Mouse (Mus musculus) brain, embryonic 18.5 days (tissue): ENCODE results near the gene Lag3.

Source experiments
- DNase-seq: peaks from one replicate; pipeline ENCODE4 v3.0.0-alpha.2; 2012; ENCODE audit warnings: low read depth, low spot score

Lag3 gene

DNA sequence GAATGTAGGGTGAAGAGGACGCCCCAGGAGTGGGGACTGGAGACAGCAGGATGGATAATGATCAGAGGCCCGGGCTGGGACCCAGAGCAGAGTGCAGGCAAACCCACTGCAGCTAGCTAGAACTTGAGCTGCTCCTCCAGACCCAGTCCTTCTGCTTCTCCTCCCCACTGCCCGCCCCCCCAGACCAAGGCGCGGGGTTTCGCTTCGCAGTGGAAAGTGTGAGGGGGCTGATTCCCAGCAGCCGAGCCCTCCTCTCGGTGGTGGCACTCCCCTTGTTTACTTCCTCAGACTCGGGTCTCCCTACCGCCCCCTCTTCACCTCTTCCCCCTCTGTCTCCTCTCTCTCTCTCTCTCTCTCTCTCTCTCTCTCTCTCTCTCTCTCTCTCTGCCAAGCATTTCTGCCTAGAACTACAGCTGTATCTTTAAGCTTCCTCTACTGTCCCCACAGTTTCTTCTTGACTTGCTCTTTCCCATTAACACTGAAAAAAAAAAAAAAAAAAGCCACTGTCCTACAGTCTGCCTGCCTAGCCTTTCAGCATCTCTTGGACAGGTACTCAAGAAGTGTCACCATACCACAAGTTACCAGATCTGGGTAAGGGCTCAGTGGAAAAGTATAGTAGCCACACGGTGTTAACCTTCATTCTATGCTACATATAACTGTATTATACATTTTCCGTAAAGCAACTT is at the start of gene Lag3:
Gene Lag3 (minus strand): TSS at position 173 of the 686 bp plus-strand sequence.
- DNase-seq, result no peak

DNA sequence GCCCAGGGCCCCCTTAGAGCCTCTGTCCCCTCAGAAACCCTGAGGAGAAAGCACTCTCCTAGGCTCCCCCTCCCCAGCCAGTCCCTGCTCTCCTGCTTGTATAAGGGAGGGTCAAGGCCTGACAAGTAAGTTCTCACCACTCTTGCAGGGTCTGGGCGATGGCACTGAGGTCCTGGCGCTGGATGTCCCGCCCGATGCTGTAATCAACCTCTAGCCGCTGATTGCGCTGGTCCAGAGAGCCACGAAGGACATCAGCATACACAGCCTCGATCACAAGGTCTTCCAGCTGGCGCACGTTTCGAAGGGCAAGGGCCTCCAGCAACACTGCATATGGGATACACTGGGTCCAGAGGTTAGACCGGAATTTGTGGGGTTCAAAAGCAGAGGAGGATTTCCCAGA is 49.5 kb upstream of the Lag3 start:
- DNase-seq, result no peak

DNA sequence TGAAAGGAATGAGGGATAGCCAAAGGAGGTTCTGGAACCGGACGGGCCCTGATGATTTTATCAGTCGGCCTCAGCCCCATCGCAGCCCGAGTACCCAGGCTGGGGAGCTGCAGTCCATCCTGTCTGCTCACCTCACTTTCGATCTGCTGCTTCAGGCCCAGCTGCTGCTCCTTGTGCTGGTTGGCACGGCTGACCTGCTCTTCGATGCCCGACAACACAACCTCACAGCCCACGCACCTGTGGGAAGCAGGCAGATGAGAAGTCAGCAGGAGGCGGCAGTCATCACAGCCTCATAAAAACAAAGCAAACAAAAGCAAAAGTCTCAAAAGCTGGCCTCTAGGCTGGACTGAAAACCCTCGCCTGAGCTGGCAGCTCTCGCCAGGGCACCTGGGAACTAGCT is 48.5 kb upstream of the Lag3 start:
- DNase-seq, result no peak

DNA sequence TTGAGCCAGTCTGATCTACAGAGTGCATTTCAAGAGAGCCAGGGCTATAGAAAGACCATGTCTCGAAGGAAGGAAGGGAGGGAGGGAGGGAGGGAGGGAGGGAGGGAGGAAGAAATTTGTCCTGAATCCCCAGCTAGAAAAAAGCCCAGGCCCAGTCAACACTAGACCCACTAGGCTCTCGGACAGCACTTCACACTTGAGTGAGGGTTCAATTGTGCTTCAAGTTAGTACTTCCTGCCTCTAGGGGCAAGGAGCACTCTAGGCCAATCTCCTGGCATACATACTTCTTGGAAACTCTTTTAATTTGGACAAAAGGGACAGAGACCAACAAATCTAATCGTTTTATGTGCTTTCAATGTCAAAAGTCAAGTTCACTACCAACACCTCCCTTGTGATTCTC is 46.6 kb upstream of the Lag3 start:
- no peak for DNase-seq

DNA sequence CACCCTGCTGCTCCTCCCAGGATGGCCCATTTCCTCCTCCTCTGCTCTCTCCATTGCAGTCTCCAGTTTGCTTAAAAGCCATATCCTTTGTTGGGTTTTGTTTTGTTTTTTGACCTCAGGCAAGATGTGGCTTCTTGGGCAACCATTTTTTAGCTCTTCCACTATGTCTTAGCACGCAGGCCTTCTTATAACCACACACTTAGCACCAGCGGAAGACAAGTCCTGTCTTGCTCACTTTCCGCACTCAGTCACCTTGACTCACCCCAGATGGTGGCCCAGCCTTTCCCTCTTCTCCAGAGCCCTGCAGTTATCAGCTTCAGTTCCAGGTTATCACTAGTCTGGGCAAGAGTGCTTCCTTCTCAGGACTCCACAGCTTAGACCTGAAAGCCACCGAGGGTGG is 43.7 kb upstream of the Lag3 start:
- DNase-seq, result no peak

DNA sequence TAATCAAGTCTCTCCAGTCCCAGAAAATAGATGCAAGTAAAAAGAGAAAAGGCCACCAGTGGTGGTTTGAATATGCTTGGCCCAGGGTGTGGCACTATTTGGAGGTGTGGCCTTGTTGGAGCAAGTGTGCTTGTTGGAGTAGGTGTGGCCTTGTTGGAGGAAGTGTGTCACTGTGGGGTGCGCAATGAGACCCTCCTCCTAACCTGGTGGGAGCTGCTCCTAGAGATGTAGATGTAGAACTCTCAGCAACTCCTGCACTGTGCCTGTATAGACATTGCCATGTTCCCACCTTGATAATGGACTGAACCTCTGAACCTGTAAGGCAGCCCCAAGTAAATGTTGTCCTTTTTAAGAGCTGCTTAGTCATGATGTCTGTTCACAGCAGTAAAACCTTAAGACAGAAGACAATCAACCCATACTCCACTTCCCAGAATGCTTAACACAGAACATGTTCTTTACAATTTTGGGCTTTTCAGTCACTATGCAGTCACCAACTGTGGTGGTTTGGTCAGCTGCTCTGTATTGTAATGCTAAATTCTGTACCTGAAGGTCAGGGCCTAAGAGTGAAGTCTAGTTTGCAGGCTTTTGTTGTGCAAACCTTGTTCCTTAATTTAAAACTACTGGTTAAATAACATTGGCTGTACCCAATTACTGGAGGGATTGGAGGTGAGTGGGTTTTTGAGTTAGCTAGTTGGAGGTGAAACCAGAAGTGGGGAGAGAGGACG is 42.6 kb upstream of the Lag3 start:
- DNase-seq, result no peak

DNA sequence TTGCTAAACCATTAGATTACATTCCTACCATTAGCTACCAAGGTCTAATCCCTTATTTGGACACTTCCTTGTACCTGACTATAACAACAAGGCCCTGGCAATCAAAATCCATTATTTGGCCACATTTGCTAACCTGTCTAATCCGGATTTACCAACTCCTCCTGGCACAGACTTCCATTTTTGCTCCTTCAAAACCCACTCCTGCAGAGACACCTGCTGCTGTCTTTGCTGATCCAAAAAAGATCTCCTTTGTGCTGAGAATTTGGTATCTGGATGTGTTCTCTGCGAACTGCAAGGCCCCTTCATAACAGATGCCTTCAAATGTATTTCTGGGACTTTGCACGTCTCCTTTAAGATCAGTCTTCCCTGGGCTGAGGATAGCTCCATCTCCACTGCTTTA is 32.0 kb upstream of the Lag3 start:
- no peak for DNase-seq

DNA sequence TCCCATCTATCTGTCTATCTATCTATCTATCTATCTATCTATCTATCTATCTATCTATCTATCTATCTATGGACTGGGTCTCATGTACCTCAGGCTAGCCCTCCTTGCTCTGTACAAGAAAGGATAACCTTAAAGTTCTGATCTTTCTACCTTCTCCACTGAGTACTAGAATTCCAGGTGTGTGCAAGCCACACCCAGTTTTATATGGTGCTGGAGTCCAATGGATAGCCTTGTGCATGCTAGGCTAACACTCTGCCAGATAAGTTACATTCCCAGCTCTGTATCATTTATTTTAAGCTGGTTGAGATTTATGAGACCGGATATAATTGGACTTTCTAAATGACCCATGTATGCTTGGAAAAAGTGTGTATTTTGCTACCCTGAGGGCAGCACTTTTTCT is 30.2 kb upstream of the Lag3 start:
- no peak for DNase-seq

DNA sequence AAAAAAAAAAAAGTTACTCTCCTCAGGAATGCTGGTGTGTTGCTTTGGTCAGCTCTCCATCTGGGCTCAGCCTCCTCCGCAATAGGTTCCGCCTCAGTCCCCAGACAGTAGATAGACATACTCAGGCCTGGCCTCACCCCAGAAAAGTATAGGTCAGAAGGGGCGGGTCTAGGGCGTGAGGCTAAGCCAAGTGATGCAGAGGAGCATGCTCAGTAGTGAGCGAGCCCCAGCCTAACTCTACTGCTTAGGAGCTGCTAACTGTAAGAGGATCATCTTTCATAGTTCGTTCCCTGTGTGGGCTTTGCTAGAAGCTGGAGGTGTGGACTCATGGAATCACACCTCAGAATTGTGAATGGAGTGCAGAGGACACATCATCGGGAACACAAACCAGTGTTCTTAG is 27.0 kb upstream of the Lag3 start:
- no peak for DNase-seq

DNA sequence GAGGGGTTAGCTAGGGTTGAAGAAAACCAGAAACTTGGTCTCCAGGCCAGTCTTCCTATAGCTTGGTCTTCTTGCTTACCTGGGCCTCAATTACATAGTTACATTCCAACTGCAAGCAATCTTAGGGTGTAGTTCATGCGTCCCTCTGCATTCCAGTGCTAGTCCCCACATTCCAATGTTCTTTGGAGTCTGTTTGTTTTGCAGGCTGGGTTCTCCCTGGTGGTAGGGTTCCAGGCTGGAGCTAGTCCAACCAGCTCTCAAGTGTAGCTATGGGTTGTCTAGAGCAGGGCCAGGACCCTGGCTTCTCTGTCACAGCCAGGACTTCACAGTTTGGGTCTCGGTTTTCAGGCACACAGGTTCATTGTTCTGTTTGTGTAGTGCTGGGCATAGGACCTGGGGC is 26.0 kb upstream of the Lag3 start:
- no peak for DNase-seq

DNA sequence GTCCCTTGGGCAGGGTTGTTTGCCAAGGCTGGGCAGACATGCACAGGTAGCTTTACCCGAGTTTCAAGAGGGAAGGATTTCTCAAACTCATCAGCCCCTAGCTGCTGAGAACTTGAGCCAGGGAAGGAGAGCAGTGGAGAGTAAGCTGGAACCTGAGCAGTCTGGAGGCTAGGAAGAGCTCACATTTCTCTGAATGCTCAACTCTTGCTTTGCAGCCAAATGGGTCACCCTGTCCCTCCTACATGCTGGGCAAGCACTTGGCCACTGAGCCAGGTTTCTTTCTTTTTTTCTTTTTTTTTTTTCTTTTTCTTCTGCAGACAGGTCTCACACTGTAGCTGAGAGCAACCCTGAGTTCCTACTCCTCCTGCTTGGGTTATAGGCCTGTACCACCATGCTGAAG is 25.2 kb upstream of the Lag3 start:
- DNase-seq, result no peak

DNA sequence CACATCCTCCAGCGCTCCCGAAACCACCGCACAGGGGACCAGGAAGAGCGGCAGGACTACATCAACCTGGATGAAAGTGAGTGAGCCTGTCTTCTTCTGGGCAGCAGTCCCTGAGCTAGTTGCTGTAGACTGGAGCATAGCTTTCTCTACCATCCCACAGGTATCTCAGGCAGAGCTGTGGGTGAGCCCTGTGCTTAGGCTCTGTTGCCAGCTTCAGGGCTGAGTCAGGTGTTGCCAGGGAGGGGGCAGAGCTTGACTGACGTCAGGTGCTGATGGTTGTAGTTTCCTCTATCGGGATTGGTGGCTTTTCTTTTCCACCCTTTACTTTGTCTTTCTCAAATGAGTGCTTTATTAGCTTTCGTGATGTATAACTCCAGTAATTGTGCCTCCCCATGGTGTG is 23.2 kb upstream of the Lag3 start:
- DNase-seq, result no peak

DNA sequence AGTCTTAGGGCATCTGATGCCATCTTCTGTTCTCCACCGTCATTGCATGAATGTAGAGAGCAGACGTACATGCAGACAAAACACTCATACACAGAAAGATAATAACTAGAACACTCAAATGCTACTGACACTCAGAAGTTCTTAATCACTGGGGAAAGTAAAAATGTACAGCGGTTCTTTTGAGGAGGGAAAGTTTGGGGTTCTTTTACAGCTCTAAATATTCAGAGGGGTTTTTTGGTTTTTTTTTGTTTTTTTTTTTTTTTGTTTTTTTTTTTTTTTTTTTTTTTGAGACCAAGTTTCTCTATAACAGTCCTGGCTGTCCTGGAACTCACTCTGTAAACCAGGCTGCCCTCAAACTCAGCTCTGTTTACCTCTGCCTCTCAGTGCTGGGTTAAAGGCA is 21.6 kb upstream of the Lag3 start:
- no peak for DNase-seq

DNA sequence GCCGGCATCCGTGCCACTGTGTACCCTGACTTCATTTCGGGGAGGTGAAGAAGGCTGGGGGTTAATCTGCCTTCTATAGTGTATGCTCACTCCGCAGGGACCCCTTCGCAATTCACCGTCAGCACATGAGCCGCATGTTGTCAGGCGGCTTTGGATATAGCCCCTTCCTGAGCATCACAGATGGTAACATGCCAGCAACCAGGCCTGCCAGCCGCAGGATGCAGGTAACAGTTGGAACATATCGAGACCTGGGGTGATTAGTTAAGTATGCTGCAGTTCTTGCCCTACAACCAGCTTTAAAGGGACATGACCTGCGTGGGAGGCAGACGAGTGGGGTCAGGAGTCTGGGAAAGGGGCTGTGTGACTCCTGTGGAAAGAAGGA is 20.8 kb upstream of the Lag3 start:
- no peak for DNase-seq

DNA sequence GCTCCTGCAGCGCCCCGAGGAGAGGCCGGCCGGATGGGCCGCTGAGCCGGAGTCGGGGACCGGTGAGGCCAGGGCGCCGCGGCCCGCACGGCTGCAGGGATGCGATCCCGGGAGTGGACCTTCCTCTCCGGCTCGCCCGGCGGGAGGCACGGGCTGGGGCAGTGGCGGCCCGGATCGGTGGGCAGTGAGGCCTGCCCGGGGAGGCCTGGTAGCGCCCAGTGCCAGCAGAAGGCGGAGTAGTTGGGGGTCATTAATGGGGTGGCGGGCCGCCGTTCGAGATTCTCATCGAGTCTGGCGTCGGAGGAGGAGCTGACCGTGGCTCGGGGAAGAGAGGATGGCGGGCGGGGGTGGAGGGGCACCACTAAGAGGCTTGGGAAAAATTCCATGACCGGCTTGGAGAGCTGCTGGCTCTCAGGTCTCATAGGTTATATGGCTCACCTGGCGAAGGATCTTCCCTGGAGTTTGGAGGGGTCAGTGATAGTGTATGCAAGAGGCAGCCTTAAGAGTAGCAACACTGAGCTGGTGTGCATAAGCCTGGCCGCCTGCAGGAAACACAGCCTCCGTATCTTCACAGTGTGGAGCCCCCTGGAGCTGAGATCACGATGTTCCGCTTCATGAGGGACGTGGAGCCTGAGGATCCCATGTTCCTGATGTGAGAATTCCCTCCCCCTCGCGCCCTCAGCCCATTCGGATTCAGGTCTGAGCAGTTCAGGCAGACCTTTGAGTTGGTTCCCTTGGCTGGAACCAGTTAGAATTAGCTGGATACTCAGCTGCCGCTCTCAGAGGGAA is 20.2 kb upstream of the Lag3 start:
- no peak for DNase-seq

DNA sequence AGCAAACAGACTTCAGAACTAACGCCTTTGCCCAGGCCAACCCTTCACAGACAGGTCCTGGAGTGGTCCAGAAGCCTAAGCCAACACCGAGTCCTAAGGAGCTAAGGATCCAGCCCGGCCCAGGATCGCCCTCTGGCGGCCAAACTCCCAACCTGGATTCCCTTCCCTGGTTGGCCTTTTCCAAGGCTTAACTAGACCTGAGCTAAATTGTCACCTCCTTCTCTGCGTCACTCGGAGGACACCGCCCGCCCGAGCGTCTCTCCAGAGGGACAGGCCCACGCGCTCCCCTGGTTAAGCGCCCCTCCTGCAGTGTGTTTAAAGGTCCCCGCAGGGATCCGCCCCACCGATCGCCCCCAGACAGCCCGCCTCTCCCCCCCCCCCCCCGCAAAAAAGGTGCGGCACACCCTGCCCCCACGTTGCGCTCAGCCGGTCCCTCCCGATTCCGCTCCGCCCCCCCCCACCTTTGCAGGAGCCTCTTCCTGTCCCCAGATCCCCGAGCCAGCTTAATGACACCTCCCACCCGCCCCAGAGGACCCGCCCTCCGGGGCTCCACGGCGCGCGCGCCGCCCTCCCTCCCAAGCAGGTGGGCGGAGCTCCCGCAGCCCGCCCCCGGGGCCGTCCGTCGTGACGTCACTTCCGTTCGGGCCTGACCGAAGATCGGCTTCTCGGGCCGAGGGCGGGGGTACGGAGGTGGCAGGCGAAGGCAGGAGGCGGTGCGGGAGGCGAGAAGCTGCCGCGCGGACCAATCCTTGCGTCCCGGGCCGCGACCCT is 19.4 kb upstream of the Lag3 start, which contains the start of gene Mlf2:
Gene Mlf2 (plus strand): TSS at position 633 of the 771 bp plus-strand sequence.
- DNase-seq, result peak; percentile 93

DNA sequence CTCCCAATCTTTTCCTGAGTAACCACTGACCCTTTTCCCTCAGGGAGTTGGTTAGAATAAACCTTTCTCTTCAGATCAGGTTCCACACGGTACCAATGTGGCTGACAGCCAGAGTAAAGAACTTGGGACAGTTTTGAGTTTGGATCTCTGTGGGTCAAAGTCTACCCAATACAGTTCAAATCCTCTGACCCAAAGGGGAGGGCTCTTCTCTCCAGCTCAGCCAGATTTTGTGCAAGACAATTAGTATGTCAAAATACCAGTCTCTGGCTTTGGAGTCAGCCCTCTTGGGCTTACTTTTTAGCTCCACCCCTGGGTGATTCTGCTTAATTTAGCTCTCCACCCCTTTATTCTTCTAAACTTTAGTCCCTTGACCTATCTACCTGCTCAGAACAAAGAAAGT is 18.7 kb upstream of the Lag3 start:
- no peak for DNase-seq

DNA sequence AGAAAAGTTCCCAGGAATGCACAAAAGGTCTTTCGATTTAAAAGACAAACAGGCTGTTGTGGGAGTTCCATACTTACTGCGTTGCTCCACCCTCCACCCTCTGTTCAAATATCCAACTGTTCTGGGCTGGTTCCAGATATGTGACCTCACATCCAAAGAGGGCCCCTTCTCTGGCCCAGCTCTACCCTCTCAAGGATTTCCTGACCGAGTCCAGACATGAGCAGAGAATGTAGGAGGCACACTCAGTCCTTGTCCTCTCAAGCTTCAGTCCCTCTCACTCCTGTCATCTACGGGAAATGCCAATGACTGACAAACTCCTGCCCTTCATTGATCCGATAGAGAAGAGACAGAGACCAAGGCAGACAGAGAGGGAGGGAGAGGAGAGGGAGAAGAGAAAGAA is 14.4 kb upstream of the Lag3 start:
- no peak for DNase-seq

DNA sequence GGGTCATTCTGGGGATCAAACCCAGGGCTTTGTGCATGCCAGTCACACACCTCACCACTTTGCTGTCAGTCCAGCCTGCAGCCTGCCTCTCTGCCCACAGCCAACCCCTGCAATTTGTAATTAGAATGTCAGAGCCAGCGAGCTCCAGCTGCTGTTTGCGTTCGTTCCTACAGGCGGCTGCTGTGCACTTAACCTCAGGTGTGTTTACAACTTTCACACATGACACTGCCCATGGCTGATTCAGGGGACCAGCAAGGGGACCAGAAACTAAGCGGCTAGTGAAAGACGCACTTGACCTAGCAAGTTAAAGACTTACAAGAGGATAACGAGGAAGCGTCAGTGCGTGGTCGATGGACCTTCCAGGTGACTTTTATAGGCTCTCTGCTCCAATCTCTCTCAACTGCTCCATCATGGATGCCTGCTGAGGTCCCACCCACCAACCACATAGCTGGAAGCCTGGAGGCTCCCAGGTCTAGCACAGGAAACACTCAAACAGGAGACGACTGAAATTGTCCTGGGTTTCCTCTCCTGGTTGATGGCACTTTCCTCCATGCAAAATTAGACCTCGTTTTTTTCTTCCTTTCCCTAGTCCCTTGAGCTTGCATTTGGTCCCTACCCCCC is 13.8 kb upstream of the Lag3 start:
- no peak for DNase-seq

DNA sequence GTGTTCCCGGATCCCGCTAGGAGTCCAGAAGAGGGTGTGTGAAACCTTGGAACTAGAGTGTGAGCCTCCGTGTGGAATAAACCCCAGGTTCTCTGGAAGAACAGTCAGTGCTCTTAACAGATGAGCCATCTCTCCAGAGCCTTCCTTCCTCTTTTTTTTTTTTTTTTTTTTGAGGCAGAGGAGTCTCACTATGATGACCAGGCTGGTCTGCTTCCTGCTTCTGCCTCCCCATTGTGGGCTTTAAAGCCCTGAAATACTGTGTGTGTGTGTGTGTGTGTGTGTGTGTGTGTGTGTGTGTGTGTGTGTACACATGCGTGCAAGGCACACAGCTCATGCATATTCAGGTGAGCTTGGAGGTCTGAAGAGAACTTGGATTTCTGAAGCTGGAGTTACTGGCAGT is 10.0 kb upstream of the Lag3 start:
- DNase-seq, result no peak

DNA sequence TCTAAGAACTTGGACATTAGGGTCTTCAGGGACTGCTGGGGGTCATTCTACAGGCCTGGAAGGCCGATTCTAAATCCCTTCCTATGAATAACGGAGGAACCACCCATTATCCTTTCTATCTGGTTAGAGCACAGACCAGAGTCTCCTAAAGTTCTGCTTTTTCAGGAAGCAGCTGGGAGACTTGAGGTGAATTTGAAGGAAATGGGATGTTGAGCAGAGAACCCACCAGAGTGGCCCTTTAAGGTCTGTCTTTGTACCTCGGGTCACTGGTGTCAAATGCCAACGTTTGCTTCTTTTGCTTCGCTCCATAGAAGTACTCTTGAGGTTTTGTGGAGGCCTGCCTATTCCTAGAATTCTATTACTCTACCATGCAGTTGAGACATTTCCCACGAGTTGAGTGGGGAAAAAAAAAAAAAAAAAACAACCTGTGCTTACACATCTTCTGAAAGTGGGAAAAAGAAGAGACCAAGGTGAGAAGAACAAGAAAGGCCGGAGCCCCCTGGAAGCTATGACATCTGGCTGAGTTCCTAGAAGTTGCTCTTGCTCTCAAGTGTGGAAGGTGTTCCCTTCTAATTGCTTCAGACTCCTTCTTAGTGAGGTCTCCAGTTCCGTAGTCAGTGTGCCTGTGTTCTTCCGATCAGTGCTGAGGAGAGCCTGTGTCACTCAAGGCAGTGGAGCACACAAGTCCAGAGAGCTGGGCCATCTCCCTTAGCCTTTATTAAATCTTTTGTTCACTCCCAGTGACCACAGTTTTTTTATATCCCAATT is 9.0 kb upstream of the Lag3 start:
- DNase-seq, result no peak
